Mouse (Mus musculus) adrenal gland, adult 18-20 months (tissue): ENCODE data around the gene Fem1a. TPM values are rescaled to one million over a fixed set of nuclear protein-coding genes. Genes with fewer than 3 reads are reported as not detected.

Experiments
- DNase-seq, 2 experiments: peaks; one replicate each; pipeline ENCODE4 v3.0.0; 2021 to 2022; ENCODE audit warnings: low spot score in 2 of 2
- long read RNA-seq, 2 experiments: library from polyadenylated mRNA; stranded (forward); transcript quantifications; one replicate each; pipeline ENCODE4 v2.0.0; 2021
- total RNA-seq, 2 experiments: library from RNA; stranded (reverse); gene quantifications; 1 replicate in 1 of 2; 2 replicates in 1 of 2; pipeline ENCODE4 v1.2.3; 2021

Fem1a gene
- total RNA-seq = 10 to 100 TPM; 29.2 to 30.2 TPM
- long read RNA-seq, experiment 1, full-length matches to known transcripts = 27 of 27 reads
- long read RNA-seq, experiment 1, partial matches to known transcripts = 0 of 27 reads
- long read RNA-seq, experiment 1, other reads (novel, unspliced or antisense) = 0 of 27 reads
- long read RNA-seq, experiment 2, full-length matches to known transcripts = 50 of 51 reads
- long read RNA-seq, experiment 2, partial matches to known transcripts = 0 of 51 reads
- long read RNA-seq, experiment 2, other reads (novel, unspliced or antisense) = 1 of 51 reads

DNA sequence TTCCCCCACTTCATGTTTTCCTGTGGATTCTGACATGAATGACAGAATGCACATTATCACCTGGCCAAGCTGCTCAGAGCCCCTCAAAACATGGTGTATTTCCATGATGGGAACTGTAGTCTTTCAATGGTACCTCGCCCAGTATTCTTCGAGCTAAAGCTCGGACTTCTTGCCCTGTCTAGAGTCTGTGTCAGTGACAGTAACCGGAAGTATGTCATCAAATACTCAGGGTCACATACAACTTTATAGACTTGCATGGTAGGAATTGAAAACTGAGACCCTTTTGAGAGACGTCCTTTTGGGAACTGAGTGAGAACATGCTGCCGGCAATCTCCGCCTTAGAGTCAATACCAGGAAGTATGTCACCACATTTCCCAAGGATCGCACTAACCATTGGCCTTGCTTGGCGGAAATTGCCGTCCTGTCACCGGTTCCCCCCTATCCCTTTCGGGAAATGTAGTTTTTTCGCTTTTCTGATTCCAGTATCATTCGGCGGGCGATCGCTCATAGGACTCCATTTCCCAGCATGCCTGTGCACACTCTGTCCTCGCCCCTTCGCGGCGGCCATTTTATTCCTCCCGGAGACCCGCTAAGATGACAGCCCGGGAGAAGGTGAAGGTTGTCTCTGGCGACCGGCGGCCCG is at the start of gene Fem1a:
Gene Fem1a (plus strand): TSS at position 572 of the 643 bp plus-strand sequence.
- DNase-seq = peak; percentile 83 to 84

DNA sequence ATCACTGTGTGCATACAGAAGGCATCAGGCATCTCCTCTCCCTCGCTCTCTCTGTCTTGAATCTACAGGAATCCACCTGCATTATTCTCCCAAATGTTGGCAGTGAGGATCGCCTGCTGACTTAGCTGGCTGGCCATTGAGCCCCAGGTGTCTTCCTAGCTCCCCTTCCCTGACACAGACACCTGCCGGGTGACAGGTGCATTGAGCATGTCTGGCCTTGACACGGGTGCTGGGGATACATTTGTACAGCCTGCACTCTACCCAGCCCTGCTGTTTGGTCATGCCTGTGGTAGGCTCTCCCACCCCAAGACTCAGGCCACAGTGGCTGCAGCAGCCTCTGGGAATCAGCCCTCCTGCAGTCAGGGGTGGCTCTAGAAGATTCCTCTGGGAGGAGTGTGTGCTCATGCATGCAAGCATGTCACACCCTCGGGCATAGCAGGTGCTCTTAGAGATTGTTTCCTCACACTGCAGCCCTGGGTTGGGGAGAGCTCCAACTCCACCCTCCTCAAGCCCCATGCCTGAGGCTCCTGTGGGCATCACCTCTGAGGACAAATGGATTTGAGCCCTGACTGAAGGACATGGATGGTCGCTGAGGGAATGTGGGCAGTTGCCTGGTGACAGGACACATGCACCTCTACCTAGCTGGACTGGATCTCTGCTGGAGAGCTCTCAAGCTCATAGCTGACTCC is 49.5 kb upstream of the Fem1a start:
- DNase-seq = no peak

DNA sequence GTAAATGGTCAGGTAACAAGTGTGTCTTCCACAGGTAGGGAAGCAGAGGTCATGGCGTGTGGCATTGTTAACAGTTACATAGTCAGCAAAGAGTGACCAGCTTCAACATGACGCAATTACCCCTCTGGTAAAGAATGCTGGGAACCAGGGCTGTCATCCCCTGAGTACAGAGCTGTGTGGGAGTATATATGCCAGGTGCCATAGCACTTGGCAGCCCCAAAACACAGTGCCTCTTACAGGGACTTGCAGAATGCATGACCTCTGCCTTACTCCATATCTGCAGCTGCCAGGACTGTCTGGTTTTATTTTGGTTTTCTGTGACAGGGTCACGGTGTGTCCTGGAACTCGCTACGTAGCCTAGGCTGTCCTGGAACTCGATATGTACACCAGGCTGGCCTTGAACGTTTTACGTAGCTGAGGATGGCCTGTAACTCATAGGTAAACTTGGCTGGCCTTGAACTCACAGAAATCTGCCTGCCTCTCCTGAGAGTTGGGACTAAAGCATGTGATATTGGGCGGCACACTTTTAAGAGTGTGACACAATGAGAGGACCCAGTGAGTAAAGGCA is 48.6 kb upstream of the Fem1a start:
- no peak for DNase-seq

DNA sequence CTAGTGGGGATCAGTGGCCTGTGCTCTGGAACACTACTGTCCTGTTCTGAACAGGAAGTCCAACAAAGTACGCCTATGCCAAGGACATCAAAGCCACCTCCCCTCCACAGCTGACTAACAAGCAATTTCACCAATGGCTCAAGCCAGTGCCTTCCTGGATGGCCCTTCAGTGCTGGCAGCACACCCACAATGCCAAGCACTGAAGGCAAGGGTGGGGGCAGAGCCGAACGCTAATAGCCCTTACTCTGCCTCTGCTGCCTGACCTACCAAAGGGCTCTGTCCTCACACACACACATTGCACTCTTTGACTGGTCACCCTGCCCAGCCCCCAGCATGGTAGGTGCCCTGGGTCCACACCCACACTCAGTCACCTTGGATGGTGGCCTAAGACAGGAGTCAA is 47.8 kb upstream of the Fem1a start:
- no peak for DNase-seq

DNA sequence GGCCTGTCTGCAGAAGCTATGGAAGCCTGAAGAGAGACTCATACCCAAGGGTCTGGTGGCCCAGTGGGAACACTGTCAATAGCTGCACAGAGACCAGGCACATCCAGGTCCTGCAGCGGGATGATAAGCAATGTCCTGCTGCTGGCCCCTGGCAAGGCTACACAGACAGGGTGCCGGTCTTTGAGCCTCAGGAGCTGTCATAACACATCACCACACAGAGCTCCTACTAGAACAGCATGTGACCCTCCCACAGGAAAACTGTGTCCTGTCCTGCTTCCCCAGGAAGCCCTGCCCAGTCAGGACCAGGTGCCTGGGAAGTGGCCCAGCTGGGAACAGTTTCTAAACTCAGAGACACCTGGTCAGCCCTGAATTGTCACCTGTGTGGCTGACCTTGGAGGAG is 45.5 kb upstream of the Fem1a start:
- DNase-seq = no peak

DNA sequence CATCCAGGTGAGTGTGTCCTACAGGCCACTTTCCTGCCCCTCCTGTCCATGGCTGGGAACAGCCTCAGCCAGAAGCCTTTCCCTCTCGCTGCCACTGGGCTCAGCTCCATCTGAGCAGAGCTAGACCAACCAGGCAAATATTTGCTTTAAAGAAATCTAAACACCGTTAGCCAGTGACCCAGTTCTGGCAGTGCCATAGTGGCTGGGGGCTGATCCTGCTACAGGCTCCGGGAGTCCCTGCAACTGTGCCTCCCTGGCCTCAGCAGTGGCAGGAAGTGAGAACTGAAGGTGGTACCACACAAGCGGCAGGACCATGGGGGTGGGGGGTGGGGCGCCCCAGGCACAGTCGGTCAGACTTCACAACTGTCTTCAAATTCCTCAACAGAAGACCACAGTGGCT is 43.9 kb upstream of the Fem1a start:
- DNase-seq = no peak

DNA sequence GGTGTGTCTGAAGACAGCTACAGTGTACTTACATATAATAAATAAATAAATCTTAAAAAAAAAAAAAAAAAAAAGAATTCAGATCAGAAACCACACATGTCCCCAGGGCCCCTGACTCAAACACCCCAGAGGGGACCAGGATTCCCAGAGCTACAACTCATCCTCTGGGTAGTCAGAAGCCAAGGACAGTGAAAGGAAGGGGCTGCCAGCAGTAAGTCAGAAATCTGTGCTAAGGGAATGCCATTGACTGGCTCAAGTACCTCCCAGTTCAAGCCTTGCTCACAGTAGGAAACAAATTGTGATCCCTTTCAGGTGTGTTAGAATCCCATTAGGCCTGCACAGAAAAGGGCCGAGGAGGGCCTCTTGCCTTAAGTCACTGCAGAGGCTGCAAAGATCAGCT is 42.4 kb upstream of the Fem1a start:
- no peak for DNase-seq

DNA sequence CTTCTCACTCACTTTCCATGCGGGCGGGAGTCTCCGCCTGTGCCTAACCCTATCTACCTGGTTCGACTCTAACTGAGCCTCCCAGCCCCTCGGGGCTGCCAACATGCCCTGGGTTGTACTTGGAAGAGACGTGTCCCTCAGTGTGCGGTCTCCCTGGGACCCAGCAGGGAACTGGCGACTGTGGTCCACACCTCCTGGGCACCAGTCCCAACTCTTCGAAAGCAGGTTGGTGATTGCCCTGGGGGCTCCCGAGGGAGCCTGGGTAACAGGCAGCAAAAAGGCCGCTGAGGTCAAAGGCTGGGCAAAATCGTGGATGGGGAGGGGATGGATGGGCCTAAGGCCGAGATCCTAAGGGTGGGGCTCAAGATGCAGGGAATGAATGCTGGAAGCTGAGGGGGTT is 38.9 kb upstream of the Fem1a start:
- no peak for DNase-seq

DNA sequence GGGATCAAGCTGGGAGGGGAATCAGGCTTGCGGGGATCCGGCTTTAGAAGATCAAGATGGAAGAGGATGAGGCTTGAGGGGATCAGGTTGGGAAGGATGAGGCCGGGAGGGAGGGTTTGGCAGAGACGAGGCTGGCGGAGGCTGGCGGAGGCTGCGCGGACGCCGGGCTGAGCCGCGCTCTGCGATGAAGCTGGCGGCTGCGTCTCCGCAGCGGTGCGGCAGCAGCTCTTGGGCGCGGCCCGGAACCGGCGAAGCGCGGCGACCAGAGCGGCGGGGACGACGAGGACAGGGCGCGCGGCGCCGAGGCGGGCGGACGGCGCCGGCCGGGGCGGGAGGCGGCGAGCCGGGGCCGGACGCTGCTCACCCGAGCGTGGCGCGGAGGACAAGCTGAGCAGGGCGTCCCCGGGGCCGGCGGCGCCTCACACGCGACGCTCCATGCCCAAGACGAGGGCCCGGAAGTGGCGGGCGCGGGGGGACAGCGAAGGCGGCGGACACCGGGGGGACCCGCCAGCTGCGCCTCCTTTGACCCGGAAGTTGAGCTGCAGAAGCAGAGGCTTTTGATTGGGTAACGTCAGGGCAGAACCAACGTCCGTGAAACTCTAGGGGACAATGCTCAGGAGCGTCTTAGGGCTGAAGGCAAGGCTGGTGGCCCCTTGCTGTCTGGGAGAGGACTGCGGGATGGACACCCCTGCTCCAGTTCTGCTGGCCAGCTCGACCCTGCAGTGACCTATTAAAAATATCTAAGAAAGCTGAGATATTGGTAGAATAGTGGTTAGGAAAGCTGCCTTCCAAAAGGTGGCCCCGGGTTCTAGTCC is 38.0 kb upstream of the Fem1a start, which contains the start of gene Dpp9:
Gene Dpp9 (minus strand): TSS at position 529 of the 815 bp plus-strand sequence.
- DNase-seq = peak; percentile 78 to 82

DNA sequence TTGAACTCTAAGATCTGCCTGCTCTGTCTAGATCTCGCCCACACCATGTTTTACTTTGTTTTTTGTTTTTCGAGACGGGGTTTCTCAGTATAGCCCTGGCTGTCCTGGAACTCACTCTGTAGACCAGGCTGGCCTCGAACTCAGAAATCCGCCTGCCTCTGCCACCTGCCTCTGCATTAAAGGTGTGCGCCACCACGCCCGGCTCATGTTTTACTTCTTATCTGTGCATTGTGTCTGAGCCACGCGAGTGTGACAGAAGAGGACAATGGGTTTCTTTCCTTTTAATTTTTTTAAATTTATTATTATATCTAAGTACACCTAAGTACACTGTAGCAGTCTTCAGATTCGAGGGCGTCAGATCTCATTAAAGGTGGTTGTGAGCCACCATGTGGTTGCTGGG is 37.4 kb upstream of the Fem1a start:
- DNase-seq = no peak

DNA sequence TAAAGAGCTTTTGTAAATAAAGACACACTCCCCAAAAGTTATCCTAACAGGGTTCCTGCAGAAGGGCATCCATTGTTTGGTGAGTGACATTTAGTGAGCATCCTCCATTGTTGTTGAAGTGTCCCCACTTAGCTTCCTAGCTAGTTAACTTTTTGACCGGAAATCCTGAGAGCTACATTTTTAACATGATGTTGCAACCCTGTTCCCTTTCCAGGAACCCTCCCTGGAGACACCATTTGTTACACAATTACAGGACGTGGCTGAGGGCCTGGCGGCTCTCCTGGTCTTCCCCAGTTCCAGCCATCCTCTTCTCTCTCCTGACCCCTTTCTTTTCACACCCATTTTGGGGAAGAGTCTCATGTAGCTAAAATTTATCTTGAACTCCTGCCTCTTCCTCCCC is 36.8 kb upstream of the Fem1a start:
- DNase-seq = no peak

DNA sequence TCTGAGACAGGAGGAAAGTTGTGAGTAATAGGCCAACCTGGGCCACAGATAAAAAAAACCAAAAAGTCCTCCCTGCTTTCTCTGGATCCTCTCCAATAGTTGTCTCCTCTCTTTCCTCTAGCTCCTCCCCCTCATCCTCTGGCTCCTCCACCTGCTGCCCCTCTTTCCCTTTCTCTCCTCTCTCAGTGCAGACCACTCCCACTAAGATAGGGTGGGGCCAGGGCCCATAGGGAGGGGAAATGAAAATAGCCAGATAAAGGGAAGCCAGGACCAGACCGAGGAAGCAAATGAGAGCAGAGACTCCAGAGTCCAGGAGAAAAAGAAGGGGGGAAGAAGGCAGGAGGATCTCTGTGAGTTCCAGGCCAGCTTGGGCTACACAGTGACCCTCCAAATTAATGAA is 31.7 kb upstream of the Fem1a start:
- DNase-seq = no peak

DNA sequence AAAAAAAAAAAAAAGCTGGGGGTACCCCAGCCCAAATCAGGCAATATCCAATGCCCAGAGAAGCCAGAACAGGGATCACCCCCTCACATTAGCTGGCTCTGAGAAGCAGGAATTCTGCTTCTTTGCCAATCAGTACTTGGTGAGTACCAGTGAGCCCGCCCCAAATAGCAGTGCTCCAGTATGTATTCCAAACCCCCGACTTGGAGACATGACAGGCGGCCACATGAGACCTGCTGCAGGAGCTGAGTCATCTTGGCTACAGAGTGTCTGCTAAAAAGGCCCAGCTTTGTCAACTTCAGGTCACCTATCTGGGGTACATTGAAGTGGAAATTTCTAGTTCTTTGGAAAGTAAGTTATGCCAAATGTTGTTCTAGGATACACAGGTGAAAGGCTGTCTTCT is 30.0 kb upstream of the Fem1a start:
- DNase-seq = no peak

DNA sequence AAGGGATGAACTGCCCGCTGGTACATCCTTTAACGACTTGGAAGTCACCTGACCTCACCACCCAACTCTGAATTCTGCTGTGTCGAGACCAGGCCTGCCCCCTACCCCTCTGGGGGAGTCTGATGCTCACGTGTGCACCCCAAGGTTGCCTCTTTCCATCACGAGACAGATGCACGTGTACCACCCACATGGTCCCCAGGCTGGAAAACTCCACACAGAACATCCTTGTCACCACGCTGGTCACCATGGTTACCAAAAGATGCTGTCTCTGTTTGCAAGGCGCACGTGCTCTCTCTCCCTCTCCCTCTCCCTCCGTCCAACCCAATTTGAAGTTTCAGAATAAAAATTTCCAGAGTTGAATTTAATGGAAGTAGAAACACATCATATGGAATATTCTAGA is 26.7 kb upstream of the Fem1a start:
- DNase-seq = no peak

DNA sequence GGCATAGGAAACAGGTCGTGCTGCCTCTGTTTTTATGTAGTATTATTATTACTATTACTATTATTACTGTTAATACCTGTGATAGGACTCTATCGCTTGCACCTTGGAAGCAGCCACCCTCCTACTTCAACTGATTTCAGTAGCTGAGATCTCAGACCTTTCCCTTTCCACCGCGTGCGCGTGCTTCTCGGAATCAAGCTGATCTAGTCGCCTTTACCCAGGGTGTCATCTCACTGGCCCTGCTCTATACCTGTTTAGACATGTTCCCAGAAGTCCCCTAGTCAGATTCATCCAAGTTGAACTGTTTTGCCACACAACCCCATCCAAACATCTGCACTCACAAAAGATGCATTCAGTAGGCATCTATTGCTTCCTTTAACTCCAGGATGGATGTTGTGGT is 23.2 kb upstream of the Fem1a start:
- DNase-seq = no peak

DNA sequence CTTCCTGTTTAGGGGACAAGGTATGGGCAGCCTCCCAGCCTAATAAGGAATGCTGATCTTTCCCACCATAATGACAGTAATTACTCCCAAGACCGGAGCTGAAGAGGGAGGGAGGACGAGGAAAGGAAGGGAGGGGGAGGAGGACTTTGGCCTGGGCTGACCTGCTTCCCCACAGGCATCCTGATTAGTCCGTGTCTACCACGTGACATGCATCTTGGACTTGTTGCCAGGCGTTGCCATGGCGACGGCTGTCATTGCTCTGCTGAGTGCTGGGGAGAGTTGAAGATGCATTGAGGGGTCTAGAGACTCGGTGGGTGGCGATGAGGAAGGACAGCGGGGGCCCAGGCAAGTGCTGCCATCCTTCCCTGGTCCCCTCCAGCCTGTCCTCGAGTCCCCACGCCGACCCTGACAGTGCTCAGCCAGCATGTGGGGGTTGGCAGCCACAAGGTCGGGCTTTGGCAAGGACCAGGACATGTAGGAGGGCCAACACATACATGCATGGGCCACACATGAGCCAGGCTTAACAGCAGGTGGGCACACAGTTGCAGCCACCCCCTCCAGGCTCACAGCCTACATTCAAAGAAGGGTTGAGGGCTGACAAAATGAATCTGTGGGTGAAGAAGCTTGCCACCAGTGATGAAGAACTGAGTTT is 22.7 kb upstream of the Fem1a start:
- no peak for DNase-seq

DNA sequence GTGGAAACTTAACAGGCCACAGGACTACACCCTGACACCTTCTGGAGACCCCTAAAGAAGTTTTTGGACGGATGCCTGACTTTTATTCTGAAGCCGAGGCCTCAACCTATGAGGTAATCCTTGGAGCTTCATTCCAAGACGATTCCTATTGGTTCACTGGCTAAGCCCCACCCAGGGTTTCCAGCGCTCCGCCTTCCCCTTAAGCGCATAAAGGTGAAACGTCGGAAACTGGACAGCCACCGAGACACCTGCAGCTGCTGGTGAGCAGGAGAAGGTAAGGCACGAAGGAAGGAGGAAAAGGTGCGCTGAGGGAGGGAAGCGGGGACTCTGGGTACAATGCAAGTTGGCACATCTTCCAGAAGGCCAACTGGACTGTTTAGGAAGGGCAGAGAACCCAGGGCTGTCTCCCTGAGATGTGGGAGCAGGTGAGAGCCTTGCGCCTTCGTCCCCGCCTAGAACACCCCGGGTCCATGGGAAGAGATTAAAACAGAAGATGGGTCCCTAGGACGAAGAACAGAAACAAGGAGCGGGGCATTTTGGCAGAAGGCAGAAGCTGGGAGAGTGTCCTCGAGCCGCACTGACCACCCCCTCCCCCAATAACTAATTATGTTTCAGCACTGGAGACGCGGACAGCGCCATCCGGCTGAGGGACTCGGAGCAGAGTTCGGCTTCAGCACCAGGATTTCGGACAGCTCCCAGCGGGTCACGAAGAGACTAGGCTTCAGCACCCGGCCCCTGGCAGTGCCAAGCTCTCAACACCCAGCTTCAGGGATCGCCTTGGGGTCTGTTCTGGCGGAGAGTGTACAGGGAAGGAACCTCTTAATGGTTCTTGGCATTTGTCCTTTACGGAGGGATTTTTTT is 14.8 kb upstream of the Fem1a start:
- DNase-seq = peak; percentile 83 to 91

DNA sequence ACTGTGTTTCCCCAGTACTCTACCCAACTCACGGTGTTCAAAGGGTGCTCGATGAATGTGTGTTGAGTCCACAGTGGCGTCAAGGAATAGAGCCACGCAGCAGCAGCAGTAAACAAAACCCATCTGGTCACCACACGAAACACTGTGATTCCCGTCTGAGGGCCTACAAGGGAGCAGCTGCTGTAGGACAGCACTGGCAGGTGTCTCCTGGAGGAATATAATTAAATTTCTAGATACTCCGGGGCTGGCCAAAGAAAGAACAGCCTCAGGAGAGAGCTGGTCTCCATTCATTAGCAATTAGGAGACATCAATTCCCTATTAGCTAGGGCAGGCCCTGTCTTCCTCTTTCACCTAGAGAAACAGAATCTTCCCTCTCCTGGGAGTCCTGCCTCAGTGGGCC is 11.0 kb upstream of the Fem1a start:
- no peak for DNase-seq

DNA sequence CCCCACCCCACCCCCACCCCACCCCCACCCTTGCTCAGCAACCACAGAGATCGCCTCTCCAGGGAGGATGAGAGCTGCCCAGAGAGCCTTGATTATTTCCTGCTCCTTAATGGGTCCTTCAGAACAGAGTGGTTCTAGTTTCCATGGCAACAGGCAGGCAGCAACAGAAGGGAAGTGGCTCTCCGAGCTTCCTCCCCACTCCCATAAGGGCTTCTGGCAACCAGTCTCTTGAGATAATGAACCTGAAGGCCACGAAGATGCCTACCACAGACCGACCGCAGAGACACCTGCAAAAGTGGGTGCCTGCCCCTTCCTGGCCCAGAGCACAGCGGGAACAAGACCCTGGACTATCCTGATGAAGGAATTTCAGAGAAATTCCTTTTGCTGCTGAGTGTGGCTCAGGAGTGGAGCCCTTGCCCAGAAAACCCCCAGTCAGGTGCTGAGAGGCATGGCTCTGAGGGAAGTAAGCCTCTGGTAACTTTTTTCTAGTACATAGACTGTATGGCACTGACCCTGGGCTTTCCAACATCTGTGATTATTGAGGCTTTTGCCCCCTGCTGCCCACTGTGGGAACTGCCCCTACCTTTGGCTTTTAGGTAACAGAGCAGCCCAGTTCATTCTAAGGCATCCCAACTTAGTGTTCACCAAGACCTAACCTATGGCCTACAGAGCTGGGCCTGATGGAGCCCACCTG is 5.3 kb upstream of the Fem1a start:
- peak; percentile 57 to 71 for DNase-seq
